7 mouse cellular contexts compared by ENCODE assay signal in the genomic region with DNA sequence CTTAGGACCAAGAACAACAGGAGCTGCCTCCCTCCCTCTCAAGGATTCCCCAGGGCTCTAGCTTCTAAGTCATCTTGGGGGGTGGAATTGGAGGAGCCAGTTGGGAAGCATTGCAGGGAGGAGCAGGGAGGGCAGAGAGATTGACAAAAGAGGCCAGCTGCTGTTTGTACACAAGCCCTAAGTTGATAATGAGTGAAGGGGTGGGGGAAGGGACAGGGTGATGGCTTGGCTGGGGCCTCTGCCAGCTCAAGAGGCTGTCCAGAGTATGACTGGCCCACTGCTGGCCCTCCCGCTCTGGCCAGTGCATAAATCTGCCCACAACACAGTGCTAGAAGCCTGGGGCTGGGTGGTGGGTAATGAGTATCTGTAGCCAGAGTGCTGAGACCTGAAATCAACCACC. TPM values are rescaled to one million over a fixed set of nuclear protein-coding genes. Genes with fewer than 3 reads are reported as not detected.
DNase-seq lines count a peak whose midpoint lies in the region; ATAC-seq and TF ChIP-seq lines count a peak whose summit lies in the region.

No protein-coding gene starts in this region.

- peak overlapping the region; percentile 76; the same call in 1 of the 2 replicates for H3K9ac ChIP-seq in embryonic facial prominence, embryonic 11.5 days (replicated peaks; ENCODE audit: low read length)
- H3K9ac ChIP-seq in liver, embryonic 14.5 days (replicated peaks): 0 out of 2 replicates have a peak overlapping the region, but pooled peaks have one; percentile 65

- intact Hi-C loops in heart, postnatal 10 days (cut with DNase I): no loop called here

- H3K27me3 ChIP-seq in embryonic facial prominence, embryonic 11.5 days (ENCODE audit: control insufficient read depth, insufficient read depth, low read length): no peaks in the 10 kb centered on the region
- no peaks in the 10 kb centered on the region; the same call in 1 of the 2 replicates for H3K27me3 ChIP-seq in liver, embryonic 14.5 days (ENCODE audit: control insufficient read depth, insufficient read depth, low read length)

- H3K36me3 ChIP-seq in embryonic facial prominence, embryonic 11.5 days (replicated peaks; ENCODE audit: control insufficient read depth, insufficient read depth, low read depth, low read length): no peaks in the 10 kb centered on the region
- H3K36me3 ChIP-seq in liver, embryonic 14.5 days (replicated peaks; ENCODE audit: control insufficient read depth, insufficient read depth, low read depth): no peaks in the 10 kb centered on the region

- ATAC-seq in embryonic facial prominence, embryonic 11.5 days (replicated peaks; ENCODE audit: insufficient number of reproducible peaks, low FRiP score, low TSS enrichment, low read depth): no peak
- no peak for ATAC-seq in liver, embryonic 14.5 days (ENCODE audit: insufficient read depth)

- H3K4me3 ChIP-seq in embryonic facial prominence, embryonic 11.5 days (ENCODE audit: low read depth, low read length): no peak overlapping the region
- H3K4me3 ChIP-seq in liver, embryonic 14.5 days (ENCODE audit: insufficient read depth in 1 of 2, low read depth in 2 of 2, low read length in 2 of 2): no peak overlapping the region

- peaks cover 9% of the 10 kb centered on the region for H3K4me1 ChIP-seq in embryonic facial prominence, embryonic 11.5 days (ENCODE audit: control insufficient read depth, insufficient read depth, low read length)
- peaks cover 12 to 35% of the 10 kb centered on the region in 2 experiments for H3K4me1 ChIP-seq in liver, embryonic 14.5 days (replicated peaks; ENCODE audit: control insufficient read depth in 2 of 2, insufficient read depth in 2 of 2, low read length in 1 of 2)

- H3K27ac ChIP-seq in embryonic facial prominence, embryonic 11.5 days (replicated peaks; ENCODE audit: low read depth, low read length): peak overlapping the region; percentile 93
- peak overlapping the region; percentile 18 for H3K27ac ChIP-seq in liver, embryonic 14.5 days

- TF ChIP-seq EP300 in liver, embryonic 14.5 days (IDR thresholded peaks at IDR 0.05; ENCODE audit: low read depth): no peak

- no peak for TF ChIP-seq CTCF in liver, embryonic 14.5 days (IDR thresholded peaks at IDR 0.05; ENCODE audit: low read depth)

- H3K9me3 ChIP-seq in embryonic facial prominence, embryonic 11.5 days (replicated peaks; ENCODE audit: control insufficient read depth, low read length): no peaks in the 10 kb centered on the region
- H3K9me3 ChIP-seq in liver, embryonic 14.5 days (ENCODE audit: control insufficient read depth, low read length): no peaks in the 10 kb centered on the region

- WGBS in embryonic facial prominence, embryonic 11.5 days: 55% methylated on average over 1 of the region's 1 CpGs
- 38% methylated on average over 1 of the region's 1 CpGs for whole genome bisulfite sequencing in liver, embryonic 14.5 days (ENCODE audit: insufficient replicate concordance)

- peak; percentile 31 for DNase-seq in thymus, postnatal 14 days
- DNase-seq in thymus, postnatal 10 days (ENCODE audit: low spot score in 2 of 2): no peak
- DNase-seq in embryonic facial prominence, embryonic 11.5 days (ENCODE audit: low spot score): no peak
- DNase-seq in heart, postnatal 10 days: peak; percentile 76 to 79
- DNase-seq in liver, embryonic 14.5 days (ENCODE audit: low read depth in 3 of 3, low spot score in 3 of 3): no peak
- DNase-seq in retina, embryonic 14.5 days (ENCODE audit: low spot score): peak; percentile 65
- DNase-seq in T-cell, adult 2 months (ENCODE audit: low spot score): no peak

- peak overlapping the region; percentile 72; the same call in 1 of the 2 replicates for H3K4me2 ChIP-seq in embryonic facial prominence, embryonic 11.5 days (ENCODE audit: low read depth, low read length)
- H3K4me2 ChIP-seq in liver, embryonic 14.5 days (ENCODE audit: low read depth): peak overlapping the region; percentile 81

RNA-seq across cellular contexts. Expression of a gene that starts 21.1 kb away (rescaled TPM):
- polyA plus RNA-seq in embryonic facial prominence, embryonic 11.5 days (2014; fragmentation: Nextera tagmentation; extraction: Ambion mirVana): 4,004 and 4,291 TPM in 2 replicates
- 100 to 1,000 TPM; 535 to 599 TPM for total RNA-seq in heart, postnatal 10 days (2021)
- polyA plus RNA-seq in liver, embryonic 14.5 days (2012; rRNA removed): 466 and 1,286 TPM in 2 replicates
- 993 and 1,059 TPM in 2 replicates for polyA plus RNA-seq in liver, embryonic 14.5 days (2014; fragmentation: Nextera tagmentation; extraction: Ambion mirVana)

Comparison
In these comparisons a context has a peak if more than half of its experiments do, and no peak if none do; other contexts are left out.
1. DNase-seq: peak in thymus, postnatal 14 days (single experiment), heart, postnatal 10 days (2 of 2) and retina, embryonic 14.5 days (single experiment); none in thymus, postnatal 10 days (0 of 2), embryonic facial prominence, embryonic 11.5 days (single experiment), liver, embryonic 14.5 days (0 of 3) and T-cell, adult 2 months (single experiment).